Mouse (Mus musculus) urinary bladder, adult 18-20 months (tissue): ENCODE data around the gene Nln.

Source experiments
- DNase-seq, 2 experiments: peaks; one replicate each; pipeline ENCODE4 v3.0.0; 2022; ENCODE audit warnings: low spot score in 2 of 2, mixed read lengths in 2 of 2

Gene Nln

GRCm38 (mm10) chr13:104095955-104096354, 13.5 kb downstream of the Nln start:
- DNase-seq = no peak

- DNase-seq = peak in 1 of 2 experiments; percentile 33
These were observed 14.7 kb downstream of the Nln start for GRCm38 (mm10) chr13:104094531-104095385.

GRCm38 (mm10) chr13:104091734-104092133, 17.7 kb downstream of the Nln start:
- no peak for DNase-seq

- no peak for DNase-seq
These were observed 20.0 kb downstream of the Nln start for GRCm38 (mm10) chr13:104089387-104089786.

GRCm38 (mm10) chr13:104084600-104084999, 24.8 kb downstream of the Nln start:
- DNase-seq = no peak

- DNase-seq = no peak
These were observed 26.9 kb downstream of the Nln start for GRCm38 (mm10) chr13:104082504-104082903.

- no peak for DNase-seq
These were observed 32.4 kb downstream of the Nln start for GRCm38 (mm10) chr13:104076993-104077392.

- DNase-seq = peak in 1 of 2 experiments; percentile 41
These were observed 34.7 kb downstream of the Nln start for GRCm38 (mm10) chr13:104074731-104075130.

- DNase-seq = no peak
These were observed 35.2 kb downstream of the Nln start for GRCm38 (mm10) chr13:104074230-104074629.

GRCm38 (mm10) chr13:104072351-104072750, 37.1 kb downstream of the Nln start:
- DNase-seq = no peak

GRCm38 (mm10) chr13:104070703-104071102, 38.7 kb downstream of the Nln start:
- DNase-seq = no peak

- no peak for DNase-seq
These were observed 40.2 kb downstream of the Nln start for GRCm38 (mm10) chr13:104069216-104069615.

- DNase-seq = no peak
These were observed 43.6 kb downstream of the Nln start for GRCm38 (mm10) chr13:104065649-104066347.

GRCm38 (mm10) chr13:104063061-104063460, 46.4 kb downstream of the Nln start:
- no peak for DNase-seq

- DNase-seq = no peak
These were observed 47.3 kb downstream of the Nln start for GRCm38 (mm10) chr13:104061975-104062750.

GRCm38 (mm10) chr13:104060231-104060630, 49.2 kb downstream of the Nln start:
- no peak for DNase-seq

GRCm38 (mm10) chr13:104059536-104059935, 49.9 kb downstream of the Nln start:
- no peak for DNase-seq

- DNase-seq = no peak
These were observed 50.7 kb downstream of the Nln start for GRCm38 (mm10) chr13:104058761-104059160.

GRCm38 (mm10) chr13:104052271-104052753, 57.1 kb downstream of the Nln start:
- no peak for DNase-seq

GRCm38 (mm10) chr13:104048835-104049234, 60.6 kb downstream of the Nln start:
- no peak for DNase-seq

- no peak for DNase-seq
These were observed 64.3 kb downstream of the Nln start for GRCm38 (mm10) chr13:104045108-104045507.

GRCm38 (mm10) chr13:104044332-104044731, 65.1 kb downstream of the Nln start:
- no peak for DNase-seq
